Mouse (Mus musculus): ENCODE measurements around the gene Pld3.

- no peak for TF ChIP-seq USF1 (IDR thresholded peaks at IDR 0.05; ENCODE audit: low read depth, low read length)
- no peak for TF ChIP-seq SIN3A (IDR thresholded peaks at IDR 0.05; ENCODE audit: low read length)
- no peak for TF ChIP-seq EP300 (IDR thresholded peaks at IDR 0.05; ENCODE audit: low read depth in 1 of 2, low read length in 2 of 2)
- no peak for TF ChIP-seq POLR2A (IDR thresholded peaks at IDR 0.05; ENCODE audit: control insufficient read depth in 1 of 2, insufficient read depth in 1 of 2, low read depth in 1 of 2, low read length in 2 of 2, poor library complexity in 1 of 2)
- TF ChIP-seq CTCF (IDR thresholded peaks at IDR 0.05 in 2 of 3, conservative IDR thresholded peaks at IDR 0.05 in 1 of 3; ENCODE audit: control insufficient read depth in 1 of 3, insufficient read depth in 1 of 3, low read depth in 2 of 3, low read length in 3 of 3, poor library complexity in 1 of 3, severe bottlenecking in 1 of 3) = no peak
- no peak for TF ChIP-seq MAX (IDR thresholded peaks at IDR 0.05; ENCODE audit: low read length)
- no peak for TF ChIP-seq ZKSCAN1 (IDR thresholded peaks at IDR 0.05; ENCODE audit: low read depth, low read length)
- TF ChIP-seq MAFK (IDR thresholded peaks at IDR 0.05; ENCODE audit: borderline replicate concordance, low read depth, low read length) = no peak
- TF ChIP-seq ZNF384 (IDR thresholded peaks at IDR 0.05; ENCODE audit: low read depth, low read length) = no peak
Observed at GRCm38 (mm10) chr7:27580380-27581174, 27.6 kb upstream of the Pld3 start.
